In the genomic region with DNA sequence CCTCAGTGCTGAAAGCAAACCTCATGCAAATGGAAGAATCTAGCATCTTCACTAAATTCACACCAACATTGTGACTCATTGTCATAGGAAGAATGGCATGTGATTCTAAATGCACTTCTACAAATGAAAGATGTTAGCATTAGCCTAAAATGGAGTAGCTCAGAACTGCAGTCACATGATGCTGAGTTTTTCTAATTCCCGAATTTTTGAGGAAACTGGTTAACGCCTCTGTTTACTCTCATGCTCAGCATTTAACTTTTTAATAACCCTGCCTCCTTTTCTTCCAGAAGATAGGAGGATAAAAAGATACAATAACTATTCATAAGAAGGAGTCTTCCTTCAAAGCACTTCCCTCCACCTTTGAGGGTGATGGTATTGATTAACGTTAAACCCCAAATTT, we compare ENCODE assay signal across 30 mouse cellular contexts. TPM values are rescaled to one million over a fixed set of nuclear protein-coding genes. Genes with fewer than 3 reads are reported as not detected.
"Had no signal": no experiment of that assay in that cellular context is flagged by ENCODE, and none has a peak within 500 bp of the region (broad histone marks: within the 10 kb centered on the region; RNA-seq: fewer than 3 reads in every experiment).

No protein-coding gene starts in this region.

- H3K9ac ChIP-seq: heart, embryonic 12.5 days; hindbrain, embryonic 12.5 days; hindbrain, embryonic 14.5 days; intestine, embryonic 15.5 days; limb, embryonic 12.5 days had no signal

- H3K4me3 ChIP-seq: gastrocnemius, adult 2 months; heart, embryonic 10.5 days; heart, embryonic 12.5 days; hindbrain, embryonic 10.5 days; hindbrain, embryonic 12.5 days; intestine, embryonic 15.5 days; layer of hippocampus, adult 2 months; left cerebral cortex, adult 2 months; limb, embryonic 10.5 days; limb, embryonic 12.5 days had no signal

- H3K4me2 ChIP-seq: heart, embryonic 12.5 days; hindbrain, embryonic 12.5 days; hindbrain, embryonic 14.5 days; intestine, embryonic 15.5 days; limb, embryonic 12.5 days; liver, embryonic 11.5 days had no signal

- ATAC-seq: hindbrain, embryonic 16.5 days; inflammation-experienced regulatory T-cells, adult 6 months; intestine, embryonic 15.5 days; intestine, postnatal 0 days had no signal

- H3K9me3 ChIP-seq: heart, embryonic 10.5 days; heart, embryonic 12.5 days; hindbrain, embryonic 10.5 days; hindbrain, embryonic 12.5 days; intestine, embryonic 15.5 days; limb, embryonic 10.5 days; limb, embryonic 12.5 days had no signal

- H3K36me3 ChIP-seq: heart, embryonic 10.5 days; heart, embryonic 12.5 days; hindbrain, embryonic 12.5 days; intestine, embryonic 15.5 days; limb, embryonic 10.5 days; limb, embryonic 12.5 days had no signal

- H3K27ac ChIP-seq: gastrocnemius, adult 2 months; heart, embryonic 10.5 days; hindbrain, embryonic 10.5 days; hindbrain, embryonic 12.5 days; hindbrain, embryonic 14.5 days; intestine, embryonic 15.5 days; layer of hippocampus, adult 2 months; left cerebral cortex, adult 2 months; limb, embryonic 10.5 days; limb, embryonic 12.5 days had no signal

- DNase-seq: gastrocnemius, adult 2 months; gastrocnemius, postnatal 10 days; gastrocnemius, postnatal 25 days; heart, adult 18-20 months; heart, postnatal 10 days; heart, postnatal 4 days; kidney, adult 18-20 months; kidney, adult 8-10 months; kidney, postnatal 10 days; kidney, postnatal 25 days; kidney, postnatal 4 days; liver had no signal

RNA-seq across cellular contexts. Expression of a gene that starts 1.3 kb away (rescaled TPM):
- polyA plus RNA-seq: heart, embryonic 14.5 days; heart, embryonic 16.5 days; inflammation-experienced regulatory T-cells, adult 6 months; intestine, embryonic 15.5 days; intestine, postnatal 0 days; kidney, embryonic 14.5 days; kidney, embryonic 16.5 days had no signal
